Mouse (Mus musculus) neural tube, embryonic 13.5 days (tissue): ENCODE results near the gene R3hcc1l. TPM values are rescaled to one million over a fixed set of nuclear protein-coding genes. Genes with fewer than 3 reads are reported as not detected.

Source experiments
- ATAC-seq: fragments of 200-750 bp; cut with Nextera tagmentation; 2 replicates; pipeline ENCODE4 v1.8.0; 2017; ENCODE audit warnings: low read depth, mild to moderate bottlenecking, moderate TSS enrichment, moderate library complexity
- H3K27ac ChIP-seq: fragments of 300-500 bp; sonication (generic); replicated peaks from 2 replicates; pipeline ENCODE4 v1.5.1; 2015; ENCODE audit warnings: moderate library complexity, mild to moderate bottlenecking, inconsistent platforms
- H3K27me3 ChIP-seq: fragments of 300-500 bp; sonication (generic); 2 replicates; pipeline ENCODE4 v1.6.1; 2015; ENCODE audit warnings: mild to moderate bottlenecking, inconsistent platforms
- H3K36me3 ChIP-seq: fragments of 300-500 bp; sonication (generic); 2 replicates; pipeline ENCODE4 v1.6.1; 2015; ENCODE audit warnings: mild to moderate bottlenecking, inconsistent platforms
- H3K4me1 ChIP-seq: fragments of 300-500 bp; sonication (generic); replicated peaks from 2 replicates; pipeline ENCODE4 v1.6.1; 2015; ENCODE audit warnings: inconsistent platforms
- H3K4me2 ChIP-seq: fragments of 300-500 bp; sonication (generic); 2 replicates; pipeline ENCODE4 v1.6.1; 2015; ENCODE audit warnings: inconsistent platforms, mild to moderate bottlenecking, moderate library complexity
- H3K4me3 ChIP-seq: fragments of 300-500 bp; sonication (generic); 2 replicates; pipeline ENCODE4 v1.5.1; 2015; ENCODE audit warnings: mild to moderate bottlenecking, inconsistent platforms
- H3K9ac ChIP-seq: fragments of 300-500 bp; sonication (generic); 2 replicates; pipeline ENCODE4 v1.6.1; 2015; ENCODE audit warnings: moderate library complexity, mild to moderate bottlenecking, inconsistent platforms
- H3K9me3 ChIP-seq: fragments of 300-500 bp; sonication (generic); 2 replicates; pipeline ENCODE4 v1.6.1; 2016; ENCODE audit warnings: inconsistent platforms
- WGBS: fragments of 180-500 bp; shearing (Covaris S2); methylation state at CpG from one replicate; pipeline ENCODE4 v1.1.7; 2015; 5-methylcytosine and 5-hydroxymethylcytosine counted together
- polyA plus RNA-seq: library from polyadenylated mRNA; unstranded; fragments of >200 nt; fragmentation: Nextera tagmentation; extraction: Ambion mirVana; gene quantifications from 2 replicates; pipeline ENCODE4 v1.2.1, GENCODE M21; 2015

The R3hcc1l gene
- 15.9 and 16.2 TPM in 2 replicates for polyA plus RNA-seq

DNA sequence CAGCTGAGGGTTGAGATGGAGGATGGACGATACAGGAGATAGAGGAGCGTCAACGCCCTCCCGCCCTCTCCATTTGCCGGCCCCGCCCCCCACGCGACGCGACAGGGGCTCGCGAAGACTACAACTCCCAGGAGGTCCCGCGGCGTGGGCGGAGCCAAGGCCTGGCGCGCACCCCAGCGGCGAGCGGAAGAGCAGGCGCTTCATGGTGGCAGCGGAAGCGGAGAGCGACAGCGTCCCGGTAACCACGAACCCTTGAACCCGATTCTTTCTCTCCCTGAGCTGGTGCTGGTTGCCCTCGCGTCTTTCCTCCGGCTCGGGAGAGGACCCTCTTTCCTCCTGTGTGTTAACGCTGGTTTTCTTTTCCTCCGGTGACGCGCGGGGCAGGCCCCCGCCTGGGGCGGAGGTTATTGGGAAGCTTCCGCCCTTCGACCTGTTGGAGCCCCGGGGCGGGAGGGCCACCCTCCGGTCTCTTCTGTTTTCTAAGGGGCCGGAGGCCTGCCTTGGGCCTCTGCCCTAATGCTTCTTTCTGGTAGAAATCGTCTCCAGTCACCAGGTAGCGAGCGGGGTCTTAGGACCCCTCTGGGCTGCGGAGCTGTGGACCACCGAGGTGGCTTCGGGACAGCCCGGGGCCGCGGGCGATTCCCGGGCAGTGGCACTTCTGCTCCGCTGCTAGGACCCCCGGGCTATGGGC, at the start of gene R3hcc1l:
R3hcc1l (plus strand) TSS at position 140 of the 691 bp plus-strand sequence.
- Histone ChIP-seq H3K36me3 (no peaks in the 10 kb centered on the region), H3K9ac (peak within 1 kb of the TSS; percentile 86), H3K4me3 (peak within 1 kb of the TSS; percentile 84), H3K4me1 (peaks cover 19% of the 10 kb centered on the region), H3K27me3 (no peaks in the 10 kb centered on the region), H3K9me3 (no peaks in the 10 kb centered on the region), H3K4me2 (peak within 1 kb of the TSS; percentile 78), H3K27ac (peak within 1 kb of the TSS; percentile 76)
- whole genome bisulfite sequencing = under 1% methylated on average over 59 of the region's 59 CpGs
- peak; percentile 95 for ATAC-seq

DNA sequence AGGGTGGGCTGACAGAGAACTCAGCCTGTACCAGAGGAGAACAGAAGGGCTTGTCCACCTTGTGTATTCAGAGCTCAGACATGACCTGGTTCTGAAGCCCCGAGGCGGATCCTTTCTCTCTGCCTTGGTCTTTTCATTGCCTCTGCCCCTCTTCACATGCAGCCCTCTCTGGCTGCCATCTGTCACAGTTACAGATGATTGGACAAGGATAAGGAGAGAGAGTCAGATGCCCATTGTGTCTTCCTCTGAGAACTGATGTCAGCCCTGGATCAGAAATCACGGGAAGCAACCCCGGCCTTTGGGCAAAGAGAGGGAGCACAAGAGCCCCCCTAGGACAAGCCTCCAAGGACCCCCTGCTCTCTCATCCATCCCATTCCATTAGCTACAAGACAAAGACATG, 47.0 kb upstream of the R3hcc1l start:
- H3K4me1 ChIP-seq = no peaks in the 10 kb centered on the region
- H3K27me3 ChIP-seq = no peaks in the 10 kb centered on the region
- WGBS = 50% methylated on average over 4 of the region's 4 CpGs
- H3K4me3 ChIP-seq = no peak overlapping the region
- H3K9ac ChIP-seq = no peak overlapping the region
- H3K4me2 ChIP-seq = no peak overlapping the region
- ATAC-seq = no peak
- no peaks in the 10 kb centered on the region for H3K36me3 ChIP-seq
- H3K9me3 ChIP-seq = no peaks in the 10 kb centered on the region
- no peak overlapping the region for H3K27ac ChIP-seq

DNA sequence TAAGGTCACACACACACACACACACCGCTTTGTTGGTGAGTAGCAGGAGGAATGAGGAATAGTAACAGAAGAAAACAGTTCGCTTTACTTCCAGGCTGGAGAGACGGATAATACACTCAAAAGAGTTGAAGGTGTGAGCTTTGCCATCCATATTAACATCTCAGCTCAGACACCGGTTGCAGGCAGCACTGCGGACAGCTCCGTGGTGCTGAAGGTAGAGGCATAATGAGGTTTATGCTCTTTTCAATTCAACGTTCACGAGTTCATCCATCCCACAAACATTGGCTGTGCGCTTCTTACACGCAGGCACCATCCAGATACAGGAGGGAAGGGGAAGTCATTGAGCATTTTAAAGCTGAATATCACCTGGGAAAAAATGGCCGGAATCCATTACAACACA, 45.7 kb upstream of the R3hcc1l start:
- WGBS = 32% methylated on average over 11 of the region's 11 CpGs
- Histone ChIP-seq H3K4me2 (no peak overlapping the region), H3K27me3 (no peaks in the 10 kb centered on the region), H3K9me3 (no peaks in the 10 kb centered on the region), H3K4me3 (no peak overlapping the region), H3K4me1 (no peaks in the 10 kb centered on the region), H3K36me3 (no peaks in the 10 kb centered on the region), H3K9ac (no peak overlapping the region), H3K27ac (no peak overlapping the region)
- no peak for ATAC-seq

DNA sequence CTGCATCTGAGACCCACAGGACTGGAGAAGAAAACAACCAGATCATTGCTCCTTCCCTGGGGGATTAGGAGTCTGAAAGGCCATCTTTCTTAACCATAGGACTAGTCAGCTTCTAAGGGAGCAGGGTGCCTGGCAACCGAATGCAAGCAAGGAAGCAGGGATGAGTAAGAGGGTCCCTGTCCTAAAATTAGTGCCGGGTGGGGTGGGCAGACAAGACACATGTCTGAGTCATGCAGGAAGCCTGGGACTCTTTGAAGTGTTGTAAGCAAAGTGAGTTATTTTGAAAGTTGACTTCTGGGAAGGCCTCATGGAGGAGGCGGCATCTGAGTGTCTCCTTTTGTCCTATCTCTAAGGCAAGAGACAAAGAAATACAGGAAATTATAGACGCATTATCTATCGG, 40.8 kb upstream of the R3hcc1l start:
- H3K27ac ChIP-seq = no peak overlapping the region
- H3K4me1 ChIP-seq = peaks cover 11% of the 10 kb centered on the region
- whole genome bisulfite sequencing = 75% methylated on average over 5 of the region's 5 CpGs
- no peaks in the 10 kb centered on the region for H3K9me3 ChIP-seq
- H3K9ac ChIP-seq = no peak overlapping the region
- ATAC-seq = no peak
- H3K4me2 ChIP-seq = no peak overlapping the region
- no peak overlapping the region for H3K4me3 ChIP-seq
- H3K36me3 ChIP-seq = no peaks in the 10 kb centered on the region
- H3K27me3 ChIP-seq = no peaks in the 10 kb centered on the region

DNA sequence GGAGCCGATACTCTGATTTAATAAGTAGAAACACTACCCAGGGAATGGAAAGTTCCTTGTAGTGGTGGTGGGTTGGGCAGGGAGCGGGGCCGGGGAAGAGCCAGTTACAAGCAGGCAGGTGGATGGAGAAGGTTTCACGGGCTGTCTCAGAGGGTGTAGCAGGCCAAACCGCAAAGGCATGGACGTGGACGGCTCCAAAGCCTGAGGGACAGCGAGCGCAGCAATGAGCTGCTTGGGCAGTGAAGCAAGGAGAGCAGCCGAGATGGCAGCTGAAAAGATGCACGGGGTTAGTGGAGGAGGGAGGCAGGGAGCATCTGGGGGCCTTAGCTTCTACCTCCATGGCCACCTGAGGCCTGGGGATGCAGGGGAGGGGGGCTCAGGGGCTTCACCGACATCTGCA, 40.3 kb upstream of the R3hcc1l start:
- no peaks in the 10 kb centered on the region for H3K36me3 ChIP-seq
- ATAC-seq = no peak

DNA sequence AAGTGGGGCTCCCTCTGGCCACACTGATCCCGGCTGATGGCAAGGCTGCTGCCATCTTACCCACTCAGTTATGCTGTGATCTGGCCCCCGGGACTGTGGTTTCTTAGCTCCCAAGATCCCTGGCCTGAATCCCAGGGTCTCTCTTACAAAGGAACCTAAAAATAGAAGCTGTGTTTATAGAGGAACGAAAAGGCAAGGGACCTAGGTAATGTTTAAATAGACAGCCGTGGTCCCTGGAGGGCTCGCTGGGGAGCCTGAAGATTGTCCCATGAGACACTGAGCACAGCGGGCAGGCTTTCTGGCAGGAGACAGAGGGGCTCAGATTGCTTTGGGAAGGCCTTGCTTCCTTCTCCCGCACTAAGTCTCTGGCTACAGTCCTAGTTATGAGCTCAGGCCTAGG, 33.1 kb upstream of the R3hcc1l start:
- Histone ChIP-seq H3K9me3 (no peaks in the 10 kb centered on the region), H3K27ac (no peak overlapping the region), H3K4me3 (no peak overlapping the region), H3K36me3 (no peaks in the 10 kb centered on the region), H3K27me3 (no peaks in the 10 kb centered on the region), H3K4me1 (peaks cover 13% of the 10 kb centered on the region), H3K4me2 (no peak overlapping the region), H3K9ac (no peak overlapping the region)
- ATAC-seq = no peak
- 64% methylated on average over 7 of the region's 7 CpGs for WGBS

More for the DNA sequence above, 40.3 kb upstream of the R3hcc1l start:
- Histone ChIP-seq H3K4me2 (no peak overlapping the region), H3K9me3 (no peaks in the 10 kb centered on the region), H3K4me3 (no peak overlapping the region), H3K9ac (no peak overlapping the region), H3K27ac (no peak overlapping the region), H3K27me3 (no peaks in the 10 kb centered on the region), H3K4me1 (peaks cover 12% of the 10 kb centered on the region)
- WGBS = 41% methylated on average over 12 of the region's 12 CpGs

DNA sequence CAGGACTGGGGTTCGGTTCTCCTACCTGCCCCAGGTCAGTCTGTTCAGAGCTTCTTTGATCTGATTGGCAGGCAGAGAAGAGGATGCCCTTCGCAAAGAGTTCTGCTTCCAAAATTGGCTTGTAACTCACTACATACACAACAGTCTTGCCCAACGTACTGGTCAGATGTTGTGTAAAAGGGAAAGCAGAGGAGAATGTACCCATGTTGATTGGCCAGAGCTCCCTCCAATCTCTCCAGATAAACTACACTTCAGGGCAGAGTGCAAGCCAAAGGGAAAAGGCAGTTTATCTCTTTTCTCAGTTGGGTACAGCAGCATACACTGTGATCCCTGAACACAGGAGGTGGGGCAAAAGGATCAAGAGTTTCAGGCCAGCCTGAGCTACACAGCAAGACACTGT, 31.3 kb upstream of the R3hcc1l start:
- H3K4me2 ChIP-seq = no peak overlapping the region
- no peaks in the 10 kb centered on the region for H3K9me3 ChIP-seq
- no peak for ATAC-seq
- no peak overlapping the region for H3K27ac ChIP-seq
- H3K27me3 ChIP-seq = no peaks in the 10 kb centered on the region
- WGBS = 82% methylated on average over 3 of the region's 3 CpGs
- peaks cover 13% of the 10 kb centered on the region for H3K4me1 ChIP-seq
- no peak overlapping the region for H3K4me3 ChIP-seq
- H3K9ac ChIP-seq = no peak overlapping the region
- H3K36me3 ChIP-seq = no peaks in the 10 kb centered on the region

DNA sequence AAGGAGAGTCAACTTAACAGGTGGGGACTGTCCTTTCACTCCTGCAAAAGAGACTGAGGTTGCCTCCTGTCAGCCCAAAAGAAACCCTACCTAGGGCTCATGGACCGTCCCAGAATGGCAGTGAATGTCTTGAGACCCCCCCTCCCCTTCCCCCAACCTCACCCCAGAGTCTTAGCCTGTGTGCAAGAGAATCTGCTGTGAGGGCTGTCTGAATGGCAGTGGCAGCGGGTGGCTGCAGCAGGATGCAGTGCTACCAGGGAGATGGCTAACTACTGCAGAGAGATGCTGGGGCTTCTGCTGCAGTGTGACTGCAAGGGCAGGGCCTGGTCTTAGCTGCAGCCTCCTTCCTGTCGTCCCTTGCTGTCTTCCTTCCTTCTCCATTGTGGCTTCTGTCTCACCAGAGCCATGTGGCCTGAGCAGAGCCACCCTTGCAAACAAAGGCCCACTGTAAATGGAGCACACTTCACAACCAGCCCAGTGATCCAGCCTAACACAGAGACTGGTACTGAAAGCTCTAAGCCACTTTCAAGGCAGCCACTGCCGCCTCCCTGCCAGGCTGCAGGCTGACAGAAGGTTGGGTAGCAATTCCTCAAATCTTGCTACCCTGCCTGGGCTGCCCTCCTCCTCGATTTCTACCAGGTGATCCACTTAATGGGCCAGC, 25.2 kb upstream of the R3hcc1l start:
- Histone ChIP-seq H3K9ac (no peak overlapping the region), H3K4me3 (no peak overlapping the region), H3K27ac (0 out of 2 replicates have a peak overlapping the region, but pooled peaks have one; percentile 4), H3K4me2 (no peak overlapping the region), H3K9me3 (no peaks in the 10 kb centered on the region), H3K27me3 (no peaks in the 10 kb centered on the region), H3K36me3 (no peaks in the 10 kb centered on the region), H3K4me1 (peaks cover 15% of the 10 kb centered on the region; the same call in 1 of the 2 replicates)
- 47% methylated on average over 5 of the region's 5 CpGs for WGBS
- ATAC-seq = peak; percentile 40; the same call in 1 of the 2 replicates

DNA sequence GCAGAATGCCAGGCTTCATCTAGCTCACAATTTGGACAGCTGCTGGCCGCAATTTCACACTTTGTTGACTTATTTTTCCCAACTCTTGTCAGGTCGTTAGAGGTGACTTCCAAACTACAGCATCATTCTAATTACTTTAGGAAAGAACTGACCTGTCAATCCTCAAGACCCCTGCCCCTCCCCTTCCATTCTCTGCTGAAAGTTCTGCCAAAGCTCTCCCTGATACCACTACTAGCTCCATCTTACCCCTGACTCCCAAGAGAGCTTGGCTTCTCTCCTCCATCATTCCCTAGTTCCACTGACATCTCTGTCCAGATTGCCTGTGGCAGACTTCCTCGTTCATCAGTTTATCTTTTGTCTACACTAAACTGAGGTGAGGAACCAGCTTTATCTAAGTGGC, 14.4 kb upstream of the R3hcc1l start:
- Histone ChIP-seq H3K4me1 (no peaks in the 10 kb centered on the region; the same call in 1 of the 2 replicates), H3K9ac (no peak overlapping the region), H3K4me3 (no peak overlapping the region), H3K4me2 (no peak overlapping the region), H3K27ac (no peak overlapping the region), H3K27me3 (no peaks in the 10 kb centered on the region), H3K9me3 (no peaks in the 10 kb centered on the region), H3K36me3 (no peaks in the 10 kb centered on the region)
- 77% methylated on average over 3 of the region's 3 CpGs for WGBS
- no peak for ATAC-seq

DNA sequence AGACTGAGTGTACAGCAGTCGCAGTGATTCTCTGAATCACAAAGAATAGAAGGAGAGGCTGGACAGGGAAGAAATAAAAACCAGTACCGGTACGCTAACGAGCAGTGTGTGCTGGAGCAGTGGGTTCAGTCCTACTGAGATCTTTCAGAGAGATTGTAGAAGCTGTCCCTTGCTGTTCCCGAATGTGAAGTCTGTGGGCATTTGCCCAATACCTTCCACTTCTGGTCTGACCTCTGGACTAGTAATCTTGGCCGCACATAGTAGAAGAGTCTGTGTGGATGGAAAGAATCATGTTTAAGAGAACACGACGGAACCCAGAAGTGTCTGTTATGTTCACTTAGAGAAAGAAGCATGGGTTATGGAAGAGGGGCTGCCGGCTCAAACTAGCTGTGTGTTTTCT, 8.9 kb upstream of the R3hcc1l start:
- no peak for ATAC-seq
- Histone ChIP-seq H3K27ac (no peak overlapping the region), H3K4me2 (no peak overlapping the region), H3K27me3 (no peaks in the 10 kb centered on the region), H3K9me3 (no peaks in the 10 kb centered on the region), H3K4me1 (no peaks in the 10 kb centered on the region), H3K36me3 (no peaks in the 10 kb centered on the region), H3K9ac (no peak overlapping the region), H3K4me3 (no peak overlapping the region)
- WGBS = 90% methylated on average over 9 of the region's 9 CpGs

DNA sequence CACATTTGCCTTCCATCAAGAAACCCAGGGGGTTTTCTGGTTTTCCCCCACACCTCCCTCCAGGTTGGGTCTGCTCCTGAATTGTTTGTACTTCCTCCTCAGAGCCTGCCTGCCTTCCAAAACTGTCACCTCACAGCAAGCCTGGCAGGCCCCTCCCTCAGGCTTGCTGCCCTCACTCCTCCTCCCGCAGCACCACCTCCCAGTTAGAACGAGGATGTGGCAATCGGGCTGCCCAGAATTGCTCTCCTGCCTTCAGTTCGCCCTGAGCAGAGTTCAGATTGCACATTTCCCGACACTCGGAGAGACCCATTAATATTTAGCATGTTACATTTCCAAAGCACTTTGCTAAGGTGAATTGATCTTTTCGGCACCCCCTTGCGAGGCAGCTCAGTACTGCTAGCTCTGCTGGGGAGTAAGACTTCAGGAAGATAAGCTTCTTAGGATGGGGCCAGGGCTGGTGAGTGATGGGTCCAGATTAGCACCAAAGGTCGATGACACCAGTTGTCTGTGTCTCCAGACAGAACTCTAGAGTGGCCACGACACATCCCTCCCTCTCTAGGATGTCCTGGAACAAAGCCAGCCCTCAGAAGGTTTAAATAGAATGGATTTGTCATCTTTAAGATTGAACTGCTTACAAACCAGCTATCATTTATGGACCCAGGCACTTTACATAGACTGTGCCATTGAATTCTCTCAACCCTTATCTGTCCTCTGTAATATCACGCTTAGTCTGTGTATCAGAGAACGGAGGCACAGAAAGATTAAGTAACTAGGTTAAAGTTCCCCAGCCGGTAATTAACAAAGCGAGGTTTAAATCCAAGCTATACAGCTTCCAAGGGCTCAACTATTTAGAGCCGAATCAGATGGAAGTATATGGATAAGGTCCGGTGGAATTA, 8.0 kb upstream of the R3hcc1l start:
- Histone ChIP-seq H3K4me2 (no peak overlapping the region), H3K27me3 (no peaks in the 10 kb centered on the region), H3K27ac (no peak overlapping the region), H3K4me1 (no peaks in the 10 kb centered on the region), H3K9me3 (no peaks in the 10 kb centered on the region), H3K4me3 (no peak overlapping the region), H3K36me3 (no peaks in the 10 kb centered on the region), H3K9ac (no peak overlapping the region)
- 65% methylated on average over 16 of the region's 16 CpGs for WGBS
- no peak for ATAC-seq

DNA sequence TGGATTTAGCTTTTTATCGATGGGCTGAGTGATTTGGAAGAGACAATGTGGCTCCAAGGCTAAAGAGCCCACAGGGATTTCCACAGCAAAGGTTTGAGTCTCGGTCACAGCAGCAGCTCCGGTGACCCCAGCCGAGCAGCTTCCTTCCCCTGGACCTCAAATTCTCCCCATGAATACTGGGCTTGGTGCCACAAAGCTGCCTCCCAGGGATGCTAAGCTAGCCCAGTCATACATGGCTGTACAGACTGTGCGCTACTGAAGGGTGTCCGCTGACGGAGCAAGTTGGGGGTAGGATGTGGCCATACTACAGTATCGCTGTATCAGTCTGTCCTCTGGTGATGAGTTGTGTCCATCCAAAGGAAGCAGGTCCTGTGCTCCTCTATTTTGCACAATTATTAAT, 2.9 kb upstream of the R3hcc1l start:
- Histone ChIP-seq H3K4me1 (peaks cover 15% of the 10 kb centered on the region), H3K9me3 (no peaks in the 10 kb centered on the region), H3K9ac (no peak overlapping the region), H3K36me3 (no peaks in the 10 kb centered on the region), H3K27ac (no peak overlapping the region), H3K27me3 (no peaks in the 10 kb centered on the region), H3K4me3 (no peak overlapping the region), H3K4me2 (no peak overlapping the region)
- ATAC-seq = no peak
- 87% methylated on average over 8 of the region's 8 CpGs for WGBS
